Mouse (Mus musculus) kidney, postnatal 25 days (tissue): ENCODE measurements at regions not wholly inside any gene's neighbourhood (a gene's known extent, or its start where the extent isn't known, plus 50 kb on each side); places are given as distances from the start of the nearest gene placed in this dataset.
A peak's percentile ranks its signal among the peaks of the same experiment; 100 is the strongest.

Experiments used
- DNase-seq, 2 experiments: peaks; one replicate each; pipeline ENCODE4 v3.0.0; 2021; ENCODE audit warnings: mixed read lengths in 2 of 2

DNA sequence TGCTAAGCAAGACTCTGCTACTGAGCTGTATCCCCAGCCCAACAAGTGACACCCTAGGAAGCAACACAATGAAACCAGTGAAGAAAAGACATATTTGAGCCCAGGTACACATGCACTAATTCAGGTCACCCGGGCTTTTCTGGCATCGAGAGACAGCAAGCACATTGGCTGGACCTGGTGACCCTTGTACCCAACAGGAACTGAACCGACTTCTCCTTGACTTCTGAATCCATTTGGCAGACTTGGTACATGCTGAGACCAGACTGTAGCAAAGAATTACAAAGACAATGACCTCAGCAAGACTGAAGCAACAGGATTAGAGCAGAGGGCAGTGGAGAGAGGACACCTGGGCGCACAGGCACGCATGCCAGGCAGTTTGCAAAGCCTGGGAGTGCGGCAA, 79.1 kb downstream of the Sema4f start:
- DNase-seq = peak; percentile 11 to 56

DNA sequence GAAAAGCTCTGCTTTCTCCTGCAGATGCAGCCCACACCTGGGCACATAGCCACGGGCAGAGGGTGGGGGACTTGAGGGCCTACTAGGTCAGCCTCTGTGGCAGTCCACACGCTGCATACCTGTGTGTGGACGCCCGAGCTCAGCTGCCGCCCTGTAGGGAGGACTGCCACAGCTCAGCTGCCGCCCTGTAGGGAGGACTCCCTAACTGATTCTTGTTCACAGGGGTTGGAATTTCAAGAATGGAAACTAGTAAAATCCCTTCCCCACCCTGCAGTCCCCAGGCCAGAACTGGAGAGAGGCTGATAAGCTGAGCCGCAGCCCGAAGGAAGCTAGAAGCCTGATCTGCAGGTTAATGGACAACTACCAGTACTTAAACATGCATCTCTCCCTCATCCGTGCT, 82.0 kb upstream of the Hk2 start:
- DNase-seq = no peak

DNA sequence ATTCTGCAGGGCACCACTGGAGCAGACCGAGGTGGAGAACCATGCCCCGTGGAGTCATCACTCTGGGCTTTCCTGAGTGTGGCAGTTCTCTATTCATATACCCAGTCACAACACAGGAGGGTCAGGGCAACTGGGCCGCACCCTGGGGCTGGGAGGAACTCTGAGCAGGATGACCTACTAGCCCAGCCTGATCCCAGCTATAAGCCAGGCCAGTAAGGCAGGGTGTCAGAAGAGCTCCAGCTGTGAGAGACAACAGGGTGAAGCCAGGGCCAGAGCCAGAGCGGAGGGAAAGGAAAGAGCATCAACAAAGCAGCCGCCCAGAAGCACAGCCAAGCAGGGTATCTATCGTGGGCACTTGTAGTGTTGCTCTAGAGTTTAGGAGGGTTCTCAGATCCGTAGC, 81.1 kb upstream of the Hk2 start:
- DNase-seq = no peak

DNA sequence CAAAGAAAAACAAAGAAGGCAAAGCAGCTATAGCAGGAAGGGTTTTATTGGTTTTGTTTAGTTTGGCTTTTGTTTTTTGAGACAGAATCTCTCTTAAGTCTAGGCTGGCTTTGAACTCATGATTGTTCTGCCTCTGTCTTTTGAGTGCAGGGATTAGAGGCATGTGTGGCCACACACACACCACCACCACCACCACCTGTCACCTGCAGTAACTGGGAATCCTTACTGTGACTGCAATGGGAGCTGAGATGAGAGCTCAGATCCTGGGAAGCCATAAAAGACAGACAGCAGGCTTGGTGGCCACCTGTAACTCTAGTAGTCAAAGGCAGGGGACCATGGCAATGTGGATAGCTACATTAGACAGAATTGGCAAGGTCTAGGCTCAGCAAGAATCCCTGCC, 80.5 kb upstream of the Hk2 start:
- DNase-seq = no peak

DNA sequence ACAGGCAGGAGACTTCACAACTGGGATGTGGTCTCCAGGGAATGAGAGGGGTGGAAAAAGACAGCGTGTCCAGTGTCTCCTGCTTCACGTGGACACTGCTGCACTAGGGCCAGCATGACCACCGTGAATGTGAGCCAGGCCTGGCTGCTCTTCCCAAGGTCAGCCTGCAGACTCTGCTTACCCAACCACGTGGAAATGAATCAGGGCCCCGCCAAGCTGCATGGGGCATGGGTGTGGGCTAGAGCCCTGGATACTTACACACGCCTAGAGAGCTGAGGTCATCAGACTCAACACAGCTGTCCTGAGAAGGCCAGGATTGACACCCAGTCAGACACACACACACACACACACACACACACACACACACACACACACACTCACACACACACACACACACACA, 80.1 kb upstream of the Hk2 start:
- DNase-seq = peak in 1 of 2 experiments; percentile 62

DNA sequence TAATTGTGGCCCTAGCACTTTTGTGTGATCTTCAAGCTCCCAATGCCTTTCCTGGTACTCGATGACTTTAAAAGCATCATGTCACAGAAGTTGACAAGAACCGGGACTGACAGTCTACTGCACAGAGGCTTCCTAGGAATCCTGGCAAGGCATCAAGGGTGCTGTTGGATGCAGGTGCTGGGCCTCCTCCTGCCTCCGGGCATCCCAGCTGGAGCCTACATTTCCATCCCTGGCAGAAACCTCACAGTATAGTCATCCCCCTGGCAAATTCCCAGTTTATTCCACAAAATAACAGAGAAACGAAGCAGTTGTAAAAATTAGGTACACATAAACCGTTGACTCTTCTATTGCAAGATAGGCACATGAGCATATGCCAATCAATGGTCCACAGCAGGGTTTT, 78.8 kb upstream of the Hk2 start:
- DNase-seq = no peak

DNA sequence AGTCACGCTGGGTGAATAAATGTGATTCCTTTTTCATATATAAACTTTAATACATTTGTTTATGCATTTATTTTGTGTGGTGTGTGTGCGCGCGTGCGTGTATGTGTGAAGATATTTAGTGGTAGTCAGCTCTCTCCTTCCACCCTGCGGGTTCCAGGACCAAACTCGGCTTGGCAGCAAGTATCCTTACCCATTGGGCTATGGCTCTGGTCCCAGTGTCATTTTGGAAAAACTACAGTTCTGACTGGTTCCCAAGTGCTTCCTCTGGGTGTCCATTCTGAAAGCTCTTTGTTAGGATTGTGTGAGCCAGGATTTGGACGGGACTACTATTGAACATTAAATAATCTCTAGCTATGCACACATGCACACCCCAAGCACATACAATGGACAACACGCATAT, 76.3 kb upstream of the Hk2 start:
- no peak for DNase-seq

DNA sequence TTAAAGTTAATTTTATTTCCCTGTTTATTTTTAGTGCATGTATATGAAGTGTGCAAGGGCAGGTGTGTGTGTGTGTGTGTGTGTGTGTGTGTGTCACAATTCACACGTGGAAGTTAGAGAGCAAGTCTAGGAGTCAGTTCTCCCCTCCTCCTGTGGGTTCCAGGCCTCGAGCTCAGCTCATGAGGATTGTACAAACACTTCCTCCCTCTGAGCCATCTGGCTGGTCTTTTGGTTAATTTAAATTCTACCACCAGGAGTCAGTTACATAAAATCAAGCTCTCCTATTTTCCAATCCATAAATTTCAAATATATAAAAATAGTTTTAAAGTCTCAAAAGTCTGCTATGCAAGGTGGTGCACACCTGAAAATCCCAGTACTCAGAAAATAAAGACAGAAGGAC, 73.3 kb upstream of the Hk2 start:
- DNase-seq = no peak

DNA sequence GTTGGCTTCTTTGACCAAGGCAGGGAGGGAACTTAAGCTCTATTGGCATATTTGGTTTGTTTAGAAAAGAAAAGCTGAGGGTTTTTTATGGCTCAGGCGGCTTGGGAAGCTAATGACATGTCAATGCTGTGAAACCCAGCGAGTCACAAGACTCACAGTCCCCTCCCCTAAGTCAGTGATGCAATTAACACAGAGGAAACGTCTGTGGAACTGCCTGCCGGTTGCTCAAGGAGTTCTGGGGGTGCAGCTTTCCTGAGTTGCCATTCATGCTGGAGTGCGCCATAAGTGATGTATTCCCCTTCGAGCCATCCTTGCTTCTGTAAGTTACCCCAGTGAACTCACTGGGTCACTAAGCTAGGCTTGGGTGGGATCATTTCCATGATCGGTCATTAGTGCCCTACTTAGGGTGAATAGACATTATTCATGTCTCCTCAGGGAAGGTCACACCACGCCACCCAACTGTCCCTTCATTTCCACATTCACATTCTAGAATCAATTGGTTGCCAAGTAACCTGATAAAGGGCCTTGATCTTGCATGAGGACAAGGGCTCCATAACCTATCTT, 72.4 kb upstream of the Hk2 start:
- no peak for DNase-seq

DNA sequence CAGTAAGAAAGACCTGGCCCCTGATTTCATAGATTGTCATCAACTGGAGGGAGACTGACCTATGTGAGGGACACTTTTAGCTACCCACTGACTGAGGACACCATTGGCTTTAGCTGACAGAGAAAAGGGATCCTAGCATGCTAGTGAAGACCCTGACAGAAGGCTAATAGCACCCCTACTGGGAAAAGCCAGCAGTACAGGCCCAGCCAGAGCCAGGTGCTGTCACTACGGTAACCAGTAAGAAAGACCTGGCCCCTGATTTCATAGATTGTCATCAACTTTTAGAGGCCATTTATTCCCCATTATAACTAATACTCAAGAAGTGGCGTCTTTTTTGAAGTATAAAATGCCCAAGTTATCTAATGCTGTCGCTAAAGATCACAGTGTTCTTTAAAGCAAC, 70.2 kb upstream of the Hk2 start:
- DNase-seq = no peak

DNA sequence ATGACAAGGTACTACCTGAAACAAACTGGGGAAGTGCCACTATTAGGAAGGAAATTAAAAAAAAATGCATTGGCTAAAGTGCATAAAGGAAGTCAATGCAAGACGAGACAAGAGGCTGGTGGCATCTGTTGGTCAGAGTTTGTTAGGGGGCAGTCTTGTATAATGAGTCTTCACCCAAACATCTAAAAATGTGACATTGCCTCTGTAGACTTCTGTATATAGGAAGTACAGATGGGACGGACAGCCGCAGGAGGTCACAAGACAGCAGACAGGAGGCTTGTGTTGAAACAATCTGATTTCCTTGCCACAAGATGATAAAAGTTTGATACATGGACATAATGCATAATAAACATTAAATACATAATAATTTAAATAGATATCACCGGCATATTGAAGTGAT, 69.6 kb upstream of the Hk2 start:
- no peak for DNase-seq

DNA sequence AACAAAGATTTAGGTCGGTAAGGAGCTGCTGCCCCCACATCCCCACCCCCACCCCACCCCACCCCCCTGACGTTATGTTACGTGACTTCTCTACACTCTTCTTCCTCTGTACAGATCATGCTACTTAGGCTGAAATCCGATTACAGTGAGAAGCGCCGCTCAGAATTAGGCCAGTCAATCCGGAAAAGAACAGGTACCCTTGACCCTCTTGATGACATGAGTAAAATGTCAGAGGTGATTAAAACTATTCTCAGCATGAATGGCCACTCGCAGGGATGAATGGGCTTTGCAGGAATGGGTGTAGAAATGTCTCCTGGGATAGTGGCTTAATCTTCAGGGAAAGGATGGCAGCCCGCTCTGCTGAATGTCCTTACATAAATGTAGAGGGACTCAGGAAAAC, 63.0 kb upstream of the Hk2 start:
- DNase-seq = no peak

DNA sequence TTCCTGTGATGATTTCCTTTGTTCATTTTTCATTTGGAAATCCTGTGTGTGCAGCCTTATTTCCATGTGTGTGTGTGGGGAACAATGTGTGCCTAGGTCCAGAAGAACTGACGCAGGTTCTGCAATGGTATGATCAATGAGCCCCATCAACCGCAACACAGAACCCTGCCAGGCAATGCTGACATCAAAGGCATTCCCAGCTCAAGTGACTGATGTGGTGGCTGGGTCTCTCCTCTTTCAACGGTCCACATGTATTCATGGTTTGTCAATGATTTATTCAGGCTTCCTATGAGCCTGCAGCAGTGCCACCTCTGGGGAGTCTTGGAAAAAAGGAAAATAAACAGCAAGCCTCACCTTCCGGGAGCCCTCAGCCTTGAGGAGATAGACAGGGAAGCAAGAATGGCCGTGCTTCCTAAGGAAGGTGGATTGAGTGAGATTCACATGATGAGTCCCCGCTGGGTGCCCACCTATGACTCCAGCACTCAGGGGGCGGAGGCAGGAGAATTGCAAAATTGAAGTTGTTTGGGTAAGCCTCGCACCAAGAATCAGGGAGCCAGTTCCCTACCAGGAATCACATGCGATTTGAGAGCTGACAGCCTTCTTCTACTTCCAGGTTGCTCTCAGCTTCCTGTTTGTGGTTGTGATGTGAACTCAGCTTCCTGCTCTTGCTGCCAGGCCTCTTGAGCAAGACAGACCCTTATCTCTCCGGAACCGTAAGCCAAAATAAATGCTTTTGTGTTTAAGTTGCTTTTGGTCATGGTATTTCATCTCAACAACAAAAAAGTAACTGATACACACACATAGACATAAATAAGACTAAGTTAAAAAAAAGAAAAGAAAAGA, 61.2 kb upstream of the Hk2 start:
- DNase-seq = no peak

DNA sequence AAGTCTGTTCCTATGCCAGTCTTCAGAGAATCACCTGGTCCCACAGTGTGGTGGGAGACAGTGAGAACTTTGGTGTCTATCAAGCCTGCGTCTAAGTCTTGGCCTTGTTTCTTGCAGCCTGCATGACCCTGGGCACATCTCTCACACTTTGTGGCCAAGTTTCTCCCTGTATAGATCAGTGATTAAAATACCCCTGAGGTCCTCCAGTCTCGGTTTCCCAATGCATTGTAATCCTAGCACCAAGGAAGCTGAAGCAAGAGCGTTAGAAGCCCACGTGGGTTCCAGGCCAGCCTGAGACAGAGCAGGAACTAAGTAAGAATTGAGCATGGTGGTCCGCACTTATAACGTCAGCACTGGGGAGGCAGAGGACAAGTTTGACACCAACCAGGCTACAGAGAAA, 59.6 kb upstream of the Hk2 start:
- no peak for DNase-seq

DNA sequence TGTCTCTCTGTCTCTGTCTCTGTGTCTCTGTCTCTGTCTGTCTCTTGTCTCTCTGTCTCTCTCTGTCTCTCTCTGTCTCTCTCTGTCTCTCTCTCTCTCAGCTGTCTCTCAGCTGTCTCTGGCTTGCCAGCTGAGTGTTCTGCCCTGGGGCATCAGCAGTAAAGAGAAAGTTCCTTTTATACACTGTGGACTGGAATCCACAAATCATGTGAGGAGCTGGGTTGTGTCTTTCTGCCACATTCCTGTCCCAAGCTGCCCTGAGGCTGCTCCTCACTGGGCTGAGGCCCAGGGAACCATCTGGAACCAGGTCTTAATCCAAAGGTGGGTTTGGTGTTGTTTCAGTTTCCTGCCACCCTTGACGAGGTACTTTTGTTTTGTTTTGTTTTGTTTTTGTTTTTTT, 57.0 kb upstream of the Hk2 start:
- DNase-seq = no peak

DNA sequence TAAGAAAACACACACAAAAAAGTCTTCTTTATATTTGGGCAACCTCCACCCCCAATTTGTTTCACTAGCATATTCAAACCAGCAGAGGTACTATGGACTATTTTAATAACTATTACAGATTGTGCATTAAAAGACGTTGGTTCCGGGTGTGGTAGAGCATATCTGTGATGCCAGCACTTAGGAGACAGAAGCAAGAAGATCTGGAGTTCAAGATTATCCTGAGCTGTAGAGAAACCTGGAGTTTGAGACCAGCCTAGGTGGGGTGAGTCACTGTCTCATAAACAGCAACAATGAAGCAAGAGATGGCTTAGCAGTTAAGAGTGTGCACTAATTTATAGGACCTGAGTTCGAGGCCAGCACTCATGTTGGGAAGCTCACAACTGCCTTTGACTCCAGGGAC, 50.4 kb upstream of the Hk2 start:
- DNase-seq = no peak

DNA sequence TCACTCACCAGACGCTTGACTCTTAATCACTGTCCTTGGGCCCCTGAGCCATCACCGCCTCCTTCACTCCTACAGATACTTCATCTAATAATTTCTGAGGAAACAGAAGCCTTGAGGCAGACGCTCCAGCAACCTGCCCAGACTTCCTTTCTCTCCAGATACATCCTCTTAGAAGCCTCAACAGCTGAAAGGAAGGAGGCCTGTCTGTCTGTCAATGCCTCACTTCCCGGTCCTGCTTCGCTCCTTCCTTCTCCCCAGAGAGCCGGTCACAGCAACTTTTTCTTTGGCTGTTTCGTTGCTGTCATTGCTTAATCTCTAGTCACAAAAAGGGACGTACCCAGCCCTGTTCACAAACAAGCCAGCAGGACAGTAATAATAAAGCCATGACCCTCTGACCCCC, 50.0 kb upstream of the Hk2 start:
- DNase-seq = no peak
